Mouse (Mus musculus) testis, adult 2 months (tissue): ENCODE results near the gene Sag.

Experiments used
- CTCF ChIP-seq: fragments of 200-500 bp; IDR thresholded peaks from 2 replicates; pipeline ENCODE4 v1.5.1; 2012; ENCODE audit warnings: low read depth, mild to moderate bottlenecking, inconsistent platforms, low read length, moderate library complexity; ENCODE audit not compliant: control insufficient read depth, insufficient read depth, insufficient replicate concordance
- POLR2A ChIP-seq: fragments of 200-500 bp; IDR thresholded peaks from 2 replicates; pipeline ENCODE4 v1.6.1; 2012; ENCODE audit warnings: low read depth, mild to moderate bottlenecking, inconsistent platforms, low read length, moderate library complexity; ENCODE audit not compliant: control insufficient read depth

DNA sequence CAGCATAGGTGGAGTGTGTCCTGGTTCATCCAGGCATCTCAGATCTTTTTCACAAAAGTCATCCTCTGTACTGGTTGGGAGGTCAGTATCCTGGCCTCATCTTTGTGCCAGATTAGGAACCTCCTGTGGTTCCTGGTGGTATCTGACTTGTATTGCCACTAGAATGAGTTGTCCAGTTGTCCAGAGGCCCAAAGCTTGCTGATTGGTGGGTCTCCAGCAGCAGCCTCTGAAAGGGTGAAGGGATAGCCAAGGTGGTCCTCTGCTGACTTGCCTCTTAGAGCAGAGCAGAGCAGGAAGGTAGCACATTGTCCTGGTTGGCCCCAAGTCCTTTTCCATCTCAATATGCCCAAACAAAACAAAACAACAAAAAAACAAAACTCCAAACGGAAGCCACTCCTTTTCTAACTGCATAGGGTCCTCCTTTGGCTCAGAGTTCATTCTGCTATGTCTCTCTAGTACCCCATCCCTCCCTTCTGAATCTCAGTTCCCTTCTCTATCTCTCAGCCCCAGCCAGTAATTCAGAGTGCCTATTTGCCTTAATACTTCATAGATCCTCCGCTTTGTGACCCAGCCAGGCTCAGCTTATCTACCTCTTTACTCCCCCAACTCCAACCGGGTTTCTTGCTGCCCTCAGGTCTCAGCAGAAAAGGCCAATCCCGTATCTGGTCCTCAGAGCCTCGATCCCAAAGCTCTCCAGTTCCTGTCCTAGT, 48.8 kb downstream of the Sag start:
- TF ChIP-seq POLR2A (no peak), CTCF (no peak)
